Mouse (Mus musculus) heart, embryonic 12.5 days (tissue): ENCODE results near the gene Hip1r. TPM values are rescaled to one million over a fixed set of nuclear protein-coding genes. Genes with fewer than 3 reads are reported as not detected.
A peak's percentile ranks its signal among the peaks of the same experiment; 100 is the strongest.

Source experiments
- ATAC-seq: fragments of 200-750 bp; cut with Nextera tagmentation; 2 replicates; pipeline ENCODE4 v1.8.0; 2017; ENCODE audit warnings: moderate TSS enrichment, moderate library complexity; ENCODE audit not compliant: insufficient number of reproducible peaks, low FRiP score
- H3K27ac ChIP-seq: fragments of 300-500 bp; sonication (generic); 2 replicates; pipeline ENCODE4 v1.5.1; 2016; ENCODE audit warnings: mild to moderate bottlenecking, moderate library complexity; ENCODE audit not compliant: poor library complexity, severe bottlenecking
- H3K27me3 ChIP-seq: fragments of 300-500 bp; sonication (generic); replicated peaks from 2 replicates; pipeline ENCODE4 v1.6.1; 2016; ENCODE audit warnings: mild to moderate bottlenecking, moderate library complexity
- H3K36me3 ChIP-seq: fragments of 300-500 bp; sonication (generic); 2 replicates; pipeline ENCODE4 v1.6.1; 2016; ENCODE audit warnings: mild to moderate bottlenecking, moderate library complexity
- H3K4me1 ChIP-seq: fragments of 300-500 bp; sonication (generic); replicated peaks from 2 replicates; pipeline ENCODE4 v1.6.1; 2016; ENCODE audit warnings: mild to moderate bottlenecking
- H3K4me2 ChIP-seq: fragments of 300-500 bp; sonication (generic); 2 replicates; pipeline ENCODE4 v1.6.1; 2016; ENCODE audit warnings: mild to moderate bottlenecking, moderate library complexity
- H3K4me3 ChIP-seq: fragments of 300-500 bp; sonication (generic); 2 replicates; pipeline ENCODE4 v1.5.1; 2016; ENCODE audit warnings: mild to moderate bottlenecking
- H3K9ac ChIP-seq: fragments of 300-500 bp; sonication (generic); 2 replicates; pipeline ENCODE4 v1.6.1; 2016; ENCODE audit warnings: mild to moderate bottlenecking, moderate library complexity
- H3K9me3 ChIP-seq: fragments of 300-500 bp; sonication (generic); replicated peaks from 2 replicates; pipeline ENCODE4 v1.6.1; 2016; ENCODE audit warnings: mild to moderate bottlenecking, moderate library complexity
- WGBS: fragments of 180-500 bp; shearing (Covaris S2); methylation state at CpG from one replicate; pipeline ENCODE4 v1.1.7; 2016; 5-methylcytosine and 5-hydroxymethylcytosine counted together
- polyA plus RNA-seq: library from polyadenylated mRNA; unstranded; fragments of >200 nt; fragmentation: Nextera tagmentation; extraction: Ambion mirVana; gene quantifications from 2 replicates; pipeline ENCODE4 v1.2.1, GENCODE M21; 2016

Gene Hip1r
- polyA plus RNA-seq: 4.8 and 7.5 TPM in 2 replicates

- Histone ChIP-seq H3K4me3 (peak within 1 kb of the TSS; percentile 81), H3K9me3 (no peaks in the 10 kb centered on the region), H3K27ac (no peak within 1 kb of the TSS), H3K4me2 (peak within 1 kb of the TSS; percentile 98), H3K4me1 (peaks cover 23% of the 10 kb centered on the region), H3K36me3 (no peaks in the 10 kb centered on the region), H3K27me3 (peaks cover 29% of the 10 kb centered on the region; the same call in 1 of the 2 replicates), H3K9ac (peak within 1 kb of the TSS; percentile 81)
- 2% methylated on average over 65 of the region's 106 CpGs for WGBS
- ATAC-seq: peak; percentile 76
These were observed at the start of gene Hip1r for GRCm38 (mm10) chr5:123973299-123974178. TSS of gene Hip1r (plus strand) at chr5:123973628.

- Histone ChIP-seq H3K9me3 (no peaks in the 10 kb centered on the region), H3K9ac (no peak within 1 kb of the TSS), H3K27ac (no peak within 1 kb of the TSS), H3K27me3 (no peaks in the 10 kb centered on the region), H3K4me2 (no peak within 1 kb of the TSS), H3K4me1 (peaks cover 4% of the 10 kb centered on the region; the same call in 1 of the 2 replicates), H3K36me3 (peaks cover 70% of the 10 kb centered on the region), H3K4me3 (no peak within 1 kb of the TSS)
- 93% methylated on average over 9 of the region's 9 CpGs for WGBS
- no peak for ATAC-seq
These were observed 46.3 kb upstream of the Hip1r start, which contains the start of gene Gm43518 for GRCm38 (mm10) chr5:123927118-123927517. TSS of gene Gm43518 (plus strand) at chr5:123927418.

DNA sequence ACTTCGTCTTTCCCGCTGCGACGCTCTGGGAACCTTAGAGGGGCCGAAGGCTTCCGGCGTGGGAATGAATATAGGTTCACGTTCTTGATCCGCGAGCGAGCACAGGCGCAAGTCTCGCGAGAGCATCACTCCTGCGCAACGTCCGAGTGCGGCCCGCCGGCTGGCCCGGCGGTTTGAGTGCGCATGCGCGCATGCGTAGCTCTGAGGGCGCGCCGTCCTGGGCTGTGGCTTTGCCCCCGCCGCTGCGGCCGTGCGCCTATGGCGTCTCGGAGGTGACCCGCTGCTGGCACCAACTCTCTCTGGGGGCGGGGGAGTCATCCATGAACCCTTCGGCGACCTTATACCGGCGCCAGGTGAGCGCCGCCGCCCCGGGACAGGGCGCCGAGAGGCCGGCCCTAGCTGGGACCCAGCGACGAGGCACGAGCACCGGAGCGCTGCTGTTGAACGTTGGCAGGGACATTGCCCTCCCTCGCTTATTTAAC lies 42.9 kb upstream of the Hip1r start, which contains the start of gene Ccdc62:
Gene Ccdc62 (plus strand): TSS at position 172 of the 482 bp plus-strand sequence.
- Histone ChIP-seq H3K27ac (peak within 1 kb of the TSS; percentile 89), H3K4me3 (peak within 1 kb of the TSS; percentile 80), H3K4me1 (peaks cover 13% of the 10 kb centered on the region), H3K27me3 (no peaks in the 10 kb centered on the region), H3K36me3 (peaks cover 35% of the 10 kb centered on the region), H3K9ac (peak within 1 kb of the TSS; percentile 95), H3K9me3 (no peaks in the 10 kb centered on the region), H3K4me2 (peak within 1 kb of the TSS; percentile 87)
- ATAC-seq: peak; percentile 97
- under 1% methylated on average over 56 of the region's 56 CpGs for WGBS

DNA sequence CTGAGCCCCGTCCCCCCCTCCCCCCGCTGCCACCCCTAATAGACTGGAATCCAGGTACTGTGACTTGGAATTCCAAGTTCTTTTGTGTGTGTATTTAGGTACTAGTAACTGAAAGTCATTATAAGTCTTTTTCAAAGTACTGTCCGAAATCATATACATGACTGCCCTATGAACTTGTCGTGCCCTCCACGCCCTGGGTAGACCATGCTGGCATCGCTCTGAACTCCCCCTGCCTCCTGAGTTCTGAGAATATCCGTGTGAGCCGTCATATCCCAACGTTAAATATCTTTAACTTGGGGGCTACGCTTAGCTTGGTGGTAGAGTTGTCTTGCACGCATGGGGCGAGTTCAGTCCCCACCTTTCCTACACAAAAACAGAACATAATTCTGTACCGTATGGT lies 42.3 kb upstream of the Hip1r start:
- no peaks in the 10 kb centered on the region for H3K9me3 ChIP-seq
- H3K27ac ChIP-seq: 0 out of 2 replicates have a peak overlapping the region, but pooled peaks have one; percentile 86
- no peak for ATAC-seq
- H3K4me1 ChIP-seq: peaks cover 13% of the 10 kb centered on the region
- H3K36me3 ChIP-seq: peaks cover 29% of the 10 kb centered on the region
- peak overlapping the region; percentile 80 for H3K4me3 ChIP-seq
- 52% methylated on average over 13 of the region's 13 CpGs for WGBS
- H3K4me2 ChIP-seq: peak overlapping the region; percentile 87
- peak overlapping the region; percentile 95 for H3K9ac ChIP-seq
- no peaks in the 10 kb centered on the region for H3K27me3 ChIP-seq

DNA sequence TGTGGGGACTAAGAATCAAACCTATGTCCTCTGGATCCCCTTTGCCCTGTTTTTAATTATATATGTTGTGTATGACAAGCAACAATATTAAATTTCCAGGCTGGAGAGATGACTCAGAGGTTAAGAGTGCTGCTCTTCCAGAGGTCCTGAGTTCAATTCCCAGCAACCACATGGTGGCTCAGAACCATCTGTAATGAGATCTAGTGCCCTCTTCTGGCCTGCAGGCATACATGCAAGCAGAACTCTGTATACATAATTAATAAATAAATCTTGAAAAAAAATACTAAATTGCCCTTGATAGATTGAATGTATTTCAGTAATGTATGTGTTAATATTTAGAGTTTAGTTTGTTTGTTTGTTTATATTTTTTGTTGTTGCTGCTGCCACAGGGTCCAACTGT lies 40.5 kb upstream of the Hip1r start:
- H3K4me2 ChIP-seq: no peak overlapping the region
- peaks cover 13% of the 10 kb centered on the region for H3K4me1 ChIP-seq
- no peak overlapping the region for H3K4me3 ChIP-seq
- H3K27me3 ChIP-seq: no peaks in the 10 kb centered on the region
- H3K9ac ChIP-seq: no peak overlapping the region
- ATAC-seq: no peak
- H3K27ac ChIP-seq: no peak overlapping the region
- no peaks in the 10 kb centered on the region for H3K9me3 ChIP-seq
- H3K36me3 ChIP-seq: peaks cover 12% of the 10 kb centered on the region

DNA sequence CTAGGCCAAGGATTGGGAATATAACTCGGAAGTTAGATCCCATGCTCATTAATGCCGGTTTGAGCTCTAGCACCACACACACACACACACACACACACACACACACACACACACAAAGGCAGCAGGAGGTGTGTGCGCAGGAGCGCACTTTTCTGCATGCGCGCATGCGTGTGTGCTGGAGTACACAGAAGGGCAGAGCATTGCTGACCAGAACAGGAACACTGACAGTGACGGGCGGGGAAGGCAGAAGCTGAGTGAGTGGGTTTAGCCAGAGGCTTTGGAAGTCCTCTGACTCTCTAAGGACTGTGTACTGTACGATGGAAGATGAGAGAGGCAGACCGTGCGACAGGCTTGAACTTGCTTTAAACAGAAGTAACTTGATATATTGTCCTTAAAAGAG lies 39.9 kb upstream of the Hip1r start:
- Histone ChIP-seq H3K9ac (no peak overlapping the region), H3K27me3 (no peaks in the 10 kb centered on the region), H3K9me3 (no peaks in the 10 kb centered on the region), H3K36me3 (peaks cover 7% of the 10 kb centered on the region), H3K27ac (no peak overlapping the region), H3K4me1 (peaks cover 13% of the 10 kb centered on the region), H3K4me2 (no peak overlapping the region), H3K4me3 (no peak overlapping the region)
- 88% methylated on average over 12 of the region's 12 CpGs for WGBS
- ATAC-seq: no peak

DNA sequence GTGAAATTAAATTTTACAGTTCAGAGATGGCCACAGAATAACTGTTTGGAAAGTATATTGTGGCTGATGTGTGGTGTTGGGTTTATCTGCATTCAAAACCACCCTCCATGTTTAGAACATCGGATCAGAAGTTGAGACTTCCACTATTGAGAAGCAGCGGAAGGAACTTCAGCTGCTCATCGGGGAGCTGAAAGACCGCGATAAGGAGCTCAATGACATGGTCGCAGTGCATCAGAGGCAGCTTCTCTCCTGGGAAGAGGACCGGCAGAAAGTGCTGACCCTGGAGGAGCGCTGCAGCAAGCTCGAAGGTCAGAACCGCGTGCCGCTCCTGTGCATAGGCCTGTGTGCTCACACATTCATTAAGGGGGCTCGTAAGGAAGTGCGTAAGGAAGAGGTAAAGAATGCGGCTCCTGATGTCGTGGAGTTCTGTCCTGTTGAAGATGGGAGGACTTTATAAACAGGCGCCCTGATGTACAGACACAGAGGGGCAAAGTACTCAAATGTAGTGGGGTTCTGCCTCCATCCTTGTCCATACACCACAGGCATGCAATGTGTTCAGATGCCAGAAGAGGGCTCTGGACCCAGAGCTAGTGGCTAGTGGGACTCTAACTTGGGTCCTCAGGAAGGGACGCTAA lies 39.4 kb upstream of the Hip1r start:
- no peaks in the 10 kb centered on the region for H3K27me3 ChIP-seq
- no peak for ATAC-seq
- WGBS: 21% methylated on average over 18 of the region's 18 CpGs
- H3K9ac ChIP-seq: peak overlapping the region; percentile 42; the same call in 1 of the 2 replicates
- H3K4me1 ChIP-seq: peaks cover 13% of the 10 kb centered on the region
- H3K4me2 ChIP-seq: peak overlapping the region; percentile 46
- H3K4me3 ChIP-seq: no peak overlapping the region
- no peak overlapping the region for H3K27ac ChIP-seq
- H3K36me3 ChIP-seq: 0 out of 2 replicates have a peak, but pooled peaks cover 4% of the 10 kb centered on the region
- H3K9me3 ChIP-seq: no peaks in the 10 kb centered on the region

GRCm38 (mm10) chr5:123935931-123936330 lies 37.5 kb upstream of the Hip1r start:
- no peaks in the 10 kb centered on the region for H3K36me3 ChIP-seq
- no peak overlapping the region for H3K9ac ChIP-seq
- no peaks in the 10 kb centered on the region for H3K27me3 ChIP-seq
- ATAC-seq: no peak
- WGBS: 81% methylated on average over 5 of the region's 5 CpGs
- H3K9me3 ChIP-seq: no peaks in the 10 kb centered on the region
- peaks cover 13% of the 10 kb centered on the region for H3K4me1 ChIP-seq
- no peak overlapping the region for H3K4me2 ChIP-seq
- H3K4me3 ChIP-seq: no peak overlapping the region
- no peak overlapping the region for H3K27ac ChIP-seq

DNA sequence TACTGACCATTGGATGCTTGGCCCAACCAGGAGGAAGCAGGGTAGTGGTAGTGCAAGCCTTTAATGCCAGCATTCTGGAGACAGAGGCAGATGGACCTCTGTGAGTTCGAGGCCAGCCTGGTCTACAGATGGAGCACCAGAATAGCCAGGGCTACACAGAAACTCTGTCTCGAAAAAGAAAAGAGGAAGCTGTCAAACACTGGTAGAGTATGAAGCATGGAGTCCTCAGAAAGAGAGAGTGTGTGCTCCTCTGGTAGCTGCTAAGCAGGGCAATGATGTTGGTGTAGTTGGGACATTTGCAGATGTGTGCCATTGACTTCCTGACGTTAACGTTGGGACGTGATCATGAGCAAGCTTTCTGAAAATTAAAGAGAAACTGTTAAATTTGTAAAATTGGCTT lies 34.9 kb upstream of the Hip1r start:
- Histone ChIP-seq H3K27me3 (no peaks in the 10 kb centered on the region), H3K9me3 (no peaks in the 10 kb centered on the region), H3K9ac (no peak overlapping the region), H3K4me2 (no peak overlapping the region), H3K4me3 (no peak overlapping the region), H3K36me3 (no peaks in the 10 kb centered on the region), H3K27ac (no peak overlapping the region), H3K4me1 (peaks cover 9% of the 10 kb centered on the region; the same call in 1 of the 2 replicates)
- ATAC-seq: no peak
- 79% methylated on average over 5 of the region's 5 CpGs for WGBS

- H3K9me3 ChIP-seq: no peaks in the 10 kb centered on the region
- 63% methylated on average over 4 of the region's 4 CpGs for WGBS
- H3K27ac ChIP-seq: no peak overlapping the region
- H3K4me1 ChIP-seq: no peaks in the 10 kb centered on the region
- H3K9ac ChIP-seq: no peak overlapping the region
- no peak overlapping the region for H3K4me2 ChIP-seq
- H3K27me3 ChIP-seq: no peaks in the 10 kb centered on the region
- no peaks in the 10 kb centered on the region for H3K36me3 ChIP-seq
- no peak for ATAC-seq
- H3K4me3 ChIP-seq: no peak overlapping the region
These were observed 26.9 kb upstream of the Hip1r start for GRCm38 (mm10) chr5:123946546-123946945.
